Mouse (Mus musculus) limb, embryonic 12.5 days (tissue): ENCODE results near the gene Chmp6. TPM values are rescaled to one million over a fixed set of nuclear protein-coding genes. Genes with fewer than 3 reads are reported as not detected.

Experiments
- ATAC-seq: fragments of 200-750 bp; cut with Nextera tagmentation; 2 replicates; pipeline ENCODE4 v1.8.0; 2017; ENCODE audit warnings: low read depth, moderate TSS enrichment; ENCODE audit not compliant: insufficient number of reproducible peaks, insufficient read depth, low FRiP score, low TSS enrichment
- H3K27ac ChIP-seq: fragments of 300-500 bp; sonication (generic); 2 replicates; pipeline ENCODE4 v1.5.1; 2016; ENCODE audit warnings: mild to moderate bottlenecking, moderate library complexity
- H3K27me3 ChIP-seq: fragments of 300-500 bp; sonication (generic); 2 replicates; pipeline ENCODE4 v1.6.1; 2016; ENCODE audit warnings: mild to moderate bottlenecking, moderate library complexity
- H3K36me3 ChIP-seq: fragments of 300-500 bp; sonication (generic); 2 replicates; pipeline ENCODE4 v1.6.1; 2016; ENCODE audit warnings: mild to moderate bottlenecking, moderate library complexity
- H3K4me1 ChIP-seq: fragments of 300-500 bp; sonication (generic); replicated peaks from 2 replicates; pipeline ENCODE4 v1.6.1; 2016
- H3K4me2 ChIP-seq: fragments of 300-500 bp; sonication (generic); 2 replicates; pipeline ENCODE4 v1.6.1; 2016; ENCODE audit warnings: mild to moderate bottlenecking, moderate library complexity
- H3K4me3 ChIP-seq: fragments of 300-500 bp; sonication (generic); replicated peaks from 2 replicates; pipeline ENCODE4 v1.5.1; 2016; ENCODE audit warnings: mild to moderate bottlenecking
- H3K9ac ChIP-seq: fragments of 300-500 bp; sonication (generic); replicated peaks from 2 replicates; pipeline ENCODE4 v1.6.1; 2016; ENCODE audit warnings: mild to moderate bottlenecking, moderate library complexity
- H3K9me3 ChIP-seq: fragments of 300-500 bp; sonication (generic); 2 replicates; pipeline ENCODE4 v1.6.1; 2016; ENCODE audit warnings: mild to moderate bottlenecking, moderate library complexity
- WGBS: fragments of 180-500 bp; shearing (Covaris S2); methylation state at CpG from one replicate; pipeline ENCODE4 v1.1.7; 2016; 5-methylcytosine and 5-hydroxymethylcytosine counted together
- polyA plus RNA-seq: library from polyadenylated mRNA; unstranded; fragments of >200 nt; fragmentation: Nextera tagmentation; extraction: Ambion mirVana; gene quantifications from 2 replicates; pipeline ENCODE4 v1.2.1, GENCODE M21; 2016

Chmp6 gene
- polyA plus RNA-seq, 1 experiment from 2014 or later = 115 TPM

DNA sequence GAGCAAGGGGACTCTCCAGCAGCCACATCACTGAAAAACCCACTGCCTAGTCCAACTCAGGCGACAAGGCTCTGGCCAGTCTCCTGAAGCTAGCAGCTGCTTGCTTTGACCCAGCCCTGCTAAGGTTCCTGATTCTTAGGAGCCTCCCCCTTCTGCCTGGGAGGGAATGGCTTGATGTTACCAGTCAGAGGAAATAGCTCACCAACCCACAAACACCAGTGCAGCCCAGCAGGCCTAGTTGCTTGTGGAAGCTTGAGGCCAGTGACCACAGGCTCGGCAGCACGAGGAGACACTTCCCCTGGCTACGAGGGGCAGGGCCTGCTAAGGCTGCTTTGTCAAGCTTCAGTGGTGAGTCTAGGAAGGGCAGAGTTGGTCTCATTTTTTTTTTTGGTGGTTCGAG is 11.9 kb downstream of the Chmp6 start:
- Histone ChIP-seq H3K27ac (no peak overlapping the region), H3K27me3 (no peaks in the 10 kb centered on the region; the same call in 1 of the 2 replicates), H3K9ac (no peak overlapping the region), H3K4me3 (no peak overlapping the region), H3K9me3 (no peaks in the 10 kb centered on the region; the same call in 1 of the 2 replicates), H3K36me3 (peaks cover 8% of the 10 kb centered on the region), H3K4me2 (no peak overlapping the region), H3K4me1 (no peaks in the 10 kb centered on the region)
- no peak for ATAC-seq
- 66% methylated on average over 5 of the region's 5 CpGs for WGBS

DNA sequence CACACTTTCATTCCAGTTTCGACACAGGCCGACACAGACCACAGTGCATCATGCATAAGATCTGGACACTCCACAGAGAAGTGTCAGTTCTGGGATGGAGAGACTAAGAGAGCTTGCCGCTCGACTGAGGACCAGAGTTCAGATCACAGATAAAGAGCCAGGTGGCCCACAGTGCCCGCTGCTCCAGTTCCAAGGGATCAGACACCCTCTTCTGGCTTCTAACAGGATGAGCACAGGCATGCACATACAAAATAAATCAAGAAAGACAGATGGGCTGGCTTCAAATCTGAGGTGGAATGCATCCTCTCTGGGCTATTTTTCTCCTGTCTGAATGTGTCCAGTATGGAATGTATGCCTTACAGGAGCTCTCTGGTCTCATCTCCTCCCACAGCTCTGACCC is 13.5 kb downstream of the Chmp6 start:
- Histone ChIP-seq H3K27me3 (no peaks in the 10 kb centered on the region; the same call in 1 of the 2 replicates), H3K4me1 (peaks cover 1% of the 10 kb centered on the region; the same call in 1 of the 2 replicates), H3K36me3 (no peaks in the 10 kb centered on the region), H3K27ac (no peak overlapping the region), H3K9me3 (peaks cover 3% of the 10 kb centered on the region; the same call in 1 of the 2 replicates), H3K4me2 (no peak overlapping the region), H3K4me3 (no peak overlapping the region), H3K9ac (no peak overlapping the region)
- ATAC-seq = no peak
- WGBS = 85% methylated on average over 5 of the region's 5 CpGs

DNA sequence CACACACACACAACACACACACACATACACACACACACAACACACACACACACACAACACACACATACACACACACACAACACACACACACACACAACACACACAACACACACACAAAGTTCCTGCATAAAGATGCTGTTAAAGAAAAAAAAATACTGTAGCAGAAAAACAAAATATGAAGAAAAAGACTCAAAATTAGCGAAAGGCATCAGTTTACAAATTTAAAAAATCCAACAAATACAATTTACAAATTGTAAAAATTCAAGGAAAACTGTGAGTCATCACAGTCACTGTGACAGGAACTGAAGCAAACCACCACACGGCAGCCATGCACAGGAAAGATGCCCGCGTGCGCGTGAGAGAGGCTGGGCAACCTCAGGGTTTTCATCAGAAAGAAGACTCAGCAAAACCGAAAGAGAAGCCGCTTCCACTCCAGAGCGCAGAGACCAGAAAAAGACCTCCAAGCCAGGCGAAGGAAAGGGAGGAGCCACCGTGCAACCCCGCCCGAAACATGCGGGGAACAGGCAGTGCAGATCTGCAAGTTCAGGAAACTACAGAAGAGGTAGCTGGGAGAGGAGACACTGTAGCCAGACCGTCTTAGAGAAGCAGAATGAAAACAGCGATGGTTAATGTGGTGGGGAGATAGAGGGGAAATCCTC is 14.9 kb downstream of the Chmp6 start:
- peaks cover 3% of the 10 kb centered on the region; the same call in 1 of the 2 replicates for H3K9me3 ChIP-seq
- no peak for ATAC-seq
- no peak overlapping the region for H3K9ac ChIP-seq
- H3K4me3 ChIP-seq = no peak overlapping the region
- H3K27me3 ChIP-seq = no peaks in the 10 kb centered on the region; the same call in 1 of the 2 replicates
- WGBS = 75% methylated on average over 16 of the region's 16 CpGs
- H3K4me1 ChIP-seq = peaks cover 11% of the 10 kb centered on the region; the same call in 1 of the 2 replicates
- H3K27ac ChIP-seq = no peak overlapping the region
- no peaks in the 10 kb centered on the region for H3K36me3 ChIP-seq
- H3K4me2 ChIP-seq = no peak overlapping the region

DNA sequence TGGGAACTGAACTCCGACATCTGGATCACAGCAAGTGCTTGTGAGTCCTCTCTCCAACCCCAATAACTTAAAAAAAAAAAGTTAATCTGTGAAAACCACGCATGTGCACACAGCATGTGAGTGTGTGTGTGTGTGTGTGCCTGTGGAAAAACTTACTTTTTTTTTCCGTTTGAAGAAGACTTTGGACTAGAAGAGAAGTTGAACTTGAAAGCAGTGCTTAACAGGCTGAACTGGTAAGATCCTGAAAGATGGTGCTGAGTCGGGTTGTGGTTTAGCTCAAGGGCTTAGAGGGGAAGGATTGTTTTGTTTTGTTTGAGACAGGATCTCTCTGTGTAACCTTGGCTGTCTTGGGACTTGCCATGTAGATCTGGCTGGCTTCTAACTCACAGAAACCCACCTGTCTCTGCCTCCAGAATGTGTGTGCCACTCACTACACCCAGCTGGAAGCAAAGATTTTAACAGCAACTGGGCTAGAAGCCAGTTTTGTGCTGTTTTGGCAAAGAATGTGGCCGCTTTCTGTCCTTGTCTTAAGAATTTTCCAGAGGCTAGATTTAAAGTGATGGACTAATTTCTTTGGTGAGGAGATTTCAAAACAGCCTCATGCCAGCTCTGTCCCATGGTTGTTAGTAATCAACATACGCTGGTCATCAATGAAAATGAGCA is 16.5 kb downstream of the Chmp6 start:
- Histone ChIP-seq H3K9me3 (peaks cover 3% of the 10 kb centered on the region; the same call in 1 of the 2 replicates), H3K36me3 (no peaks in the 10 kb centered on the region), H3K4me3 (no peak overlapping the region), H3K27me3 (no peaks in the 10 kb centered on the region), H3K9ac (no peak overlapping the region), H3K27ac (no peak overlapping the region), H3K4me2 (no peak overlapping the region), H3K4me1 (peaks cover 11% of the 10 kb centered on the region; the same call in 1 of the 2 replicates)
- WGBS = 87% methylated on average over 6 of the region's 6 CpGs
- ATAC-seq = no peak

DNA sequence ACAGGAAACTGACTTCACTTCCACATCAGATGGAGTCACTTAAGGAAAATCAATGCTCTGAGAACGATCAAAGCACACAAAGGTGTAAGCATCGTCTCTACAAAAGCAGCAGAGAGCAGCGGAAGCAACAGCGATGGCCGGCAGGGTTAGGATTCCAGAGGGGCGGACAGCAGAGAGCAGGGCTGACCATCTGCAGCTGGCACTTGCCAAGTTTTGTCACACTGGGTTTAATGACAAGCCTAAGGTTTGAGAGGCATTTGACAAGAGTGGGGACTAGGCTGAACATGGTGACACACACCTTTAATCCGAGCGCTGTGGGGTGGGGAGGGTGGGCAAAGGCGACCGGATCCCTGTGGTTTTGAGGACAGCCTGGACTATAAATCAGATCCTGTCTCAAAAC is 18.6 kb downstream of the Chmp6 start:
- Histone ChIP-seq H3K9ac (no peak overlapping the region), H3K4me1 (peaks cover 19% of the 10 kb centered on the region), H3K4me2 (no peak overlapping the region), H3K27me3 (no peaks in the 10 kb centered on the region), H3K9me3 (peaks cover 3% of the 10 kb centered on the region; the same call in 1 of the 2 replicates), H3K36me3 (no peaks in the 10 kb centered on the region), H3K4me3 (no peak overlapping the region), H3K27ac (no peak overlapping the region)
- WGBS = 66% methylated on average over 10 of the region's 10 CpGs
- ATAC-seq = no peak

DNA sequence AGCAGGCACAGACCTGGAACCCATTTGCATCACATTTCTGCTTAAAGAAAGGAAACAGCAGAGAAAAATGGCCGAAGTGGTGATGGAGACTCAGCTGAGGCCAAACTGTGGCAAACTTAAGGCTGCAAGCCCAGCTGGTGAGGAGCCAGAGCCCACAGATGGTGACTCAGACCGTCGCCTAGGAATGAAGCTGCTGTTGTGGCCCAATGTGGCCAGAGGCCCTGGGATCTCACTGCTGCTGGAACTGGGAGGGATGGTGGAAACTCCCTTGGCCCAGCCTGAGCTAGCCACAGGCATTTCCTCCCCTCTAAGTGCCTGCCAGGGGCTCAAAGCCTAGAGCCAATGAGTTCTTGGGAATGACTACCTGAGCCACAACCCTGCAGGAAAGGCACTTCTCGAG is 19.9 kb downstream of the Chmp6 start:
- Histone ChIP-seq H3K4me3 (no peak overlapping the region), H3K27ac (peak overlapping the region; percentile 53; the same call in 1 of the 2 replicates), H3K9me3 (peaks cover 3% of the 10 kb centered on the region; the same call in 1 of the 2 replicates), H3K36me3 (no peaks in the 10 kb centered on the region), H3K27me3 (no peaks in the 10 kb centered on the region), H3K4me2 (no peak overlapping the region), H3K4me1 (peaks cover 33% of the 10 kb centered on the region), H3K9ac (no peak overlapping the region)
- WGBS = 66% methylated on average over 4 of the region's 4 CpGs
- no peak for ATAC-seq

DNA sequence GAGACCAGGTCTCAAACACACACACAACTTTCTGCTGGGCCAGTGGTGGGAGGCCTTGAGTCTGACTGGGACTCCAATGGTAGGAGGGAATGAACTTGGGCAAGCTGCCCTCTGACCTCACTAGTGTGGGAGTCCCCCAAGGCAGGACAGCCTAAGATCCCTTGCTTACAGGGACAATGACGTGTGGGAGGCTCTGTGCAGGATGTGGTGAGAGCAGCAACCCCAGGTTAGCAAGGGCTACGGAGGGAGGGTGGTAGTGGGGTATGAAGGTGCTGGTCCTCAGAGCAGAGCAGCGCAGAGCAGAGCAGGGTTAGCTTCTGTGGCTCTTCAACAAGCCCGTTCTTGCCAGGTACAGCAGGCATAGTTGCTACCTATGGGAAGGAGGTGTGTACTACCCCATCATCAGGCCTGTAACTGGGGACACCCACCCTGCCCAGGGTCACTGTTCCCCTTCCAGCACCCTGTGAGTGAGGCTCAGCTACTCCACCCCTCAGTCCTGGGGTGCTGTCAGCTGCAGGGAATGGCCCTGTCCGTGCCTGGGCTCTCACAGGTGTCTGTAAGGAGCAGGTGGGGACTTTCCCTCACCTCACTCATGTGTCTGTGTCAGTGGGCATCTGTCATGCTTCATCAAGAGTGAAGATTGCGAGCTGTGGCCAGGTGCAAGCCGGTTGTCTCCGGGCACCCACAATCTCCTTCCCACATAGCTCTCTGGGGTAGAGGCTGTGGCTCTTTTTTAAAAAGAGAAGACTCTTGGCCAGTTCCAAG is 20.8 kb downstream of the Chmp6 start:
- Histone ChIP-seq H3K36me3 (no peaks in the 10 kb centered on the region), H3K27ac (no peak overlapping the region), H3K9ac (no peak overlapping the region), H3K4me2 (no peak overlapping the region), H3K4me3 (no peak overlapping the region), H3K9me3 (peaks cover 3% of the 10 kb centered on the region; the same call in 1 of the 2 replicates), H3K4me1 (peaks cover 41% of the 10 kb centered on the region), H3K27me3 (0 out of 2 replicates have a peak, but pooled peaks cover 3% of the 10 kb centered on the region)
- ATAC-seq = no peak
- WGBS = 76% methylated on average over 8 of the region's 8 CpGs

DNA sequence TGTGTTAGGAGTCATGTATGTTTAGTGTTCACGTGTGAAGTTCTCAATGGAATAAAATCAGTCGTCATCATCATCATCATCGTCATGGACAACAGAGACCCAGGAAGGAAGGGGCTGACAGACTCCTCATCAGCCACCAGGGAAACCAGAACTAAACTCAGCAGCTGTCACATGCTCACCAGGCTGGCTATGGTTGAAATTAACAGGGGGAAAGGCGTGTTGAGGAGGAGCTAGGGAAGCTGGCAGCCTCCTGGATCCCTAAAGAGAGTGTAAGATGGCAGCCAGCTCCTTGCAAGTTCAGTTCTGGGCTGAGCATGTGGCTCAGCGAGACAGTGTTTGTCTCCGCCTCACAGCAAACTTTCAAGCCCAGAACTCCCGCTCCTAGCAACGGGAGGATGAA is 21.5 kb downstream of the Chmp6 start:
- H3K4me3 ChIP-seq = no peak overlapping the region
- ATAC-seq = no peak
- peaks cover 3% of the 10 kb centered on the region; the same call in 1 of the 2 replicates for H3K9me3 ChIP-seq
- no peaks in the 10 kb centered on the region for H3K36me3 ChIP-seq
- peaks cover 49% of the 10 kb centered on the region for H3K4me1 ChIP-seq
- H3K27me3 ChIP-seq = 0 out of 2 replicates have a peak, but pooled peaks cover 3% of the 10 kb centered on the region
- H3K4me2 ChIP-seq = no peak overlapping the region
- H3K27ac ChIP-seq = no peak overlapping the region
- WGBS = 71% methylated on average over 8 of the region's 8 CpGs
- H3K9ac ChIP-seq = no peak overlapping the region

DNA sequence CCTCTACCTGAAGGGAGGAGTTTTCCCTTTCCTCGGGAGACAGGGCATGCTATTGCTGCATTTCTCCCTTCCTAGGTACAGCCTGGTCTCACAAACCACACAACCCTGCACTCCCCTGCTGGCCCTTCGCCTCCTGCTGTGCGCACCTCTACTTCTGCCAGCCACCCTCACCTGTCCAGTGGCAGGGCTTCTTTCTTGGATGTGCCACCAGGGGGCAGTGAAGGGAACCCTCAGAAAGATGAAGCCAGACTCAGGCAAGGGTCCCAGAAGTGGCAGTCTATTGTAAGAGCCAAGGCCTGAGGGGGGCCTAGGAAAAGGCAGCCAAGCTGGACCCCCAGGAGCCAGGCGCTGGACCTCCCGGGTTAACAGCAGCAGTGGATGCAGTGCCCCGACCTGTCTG is 22.2 kb downstream of the Chmp6 start:
- WGBS = 23% methylated on average over 6 of the region's 6 CpGs
- Histone ChIP-seq H3K4me2 (no peak overlapping the region), H3K4me1 (peaks cover 55% of the 10 kb centered on the region), H3K27me3 (0 out of 2 replicates have a peak, but pooled peaks cover 3% of the 10 kb centered on the region), H3K4me3 (no peak overlapping the region), H3K9me3 (peaks cover 3% of the 10 kb centered on the region; the same call in 1 of the 2 replicates), H3K9ac (no peak overlapping the region), H3K27ac (no peak overlapping the region), H3K36me3 (no peaks in the 10 kb centered on the region)
- ATAC-seq = no peak

DNA sequence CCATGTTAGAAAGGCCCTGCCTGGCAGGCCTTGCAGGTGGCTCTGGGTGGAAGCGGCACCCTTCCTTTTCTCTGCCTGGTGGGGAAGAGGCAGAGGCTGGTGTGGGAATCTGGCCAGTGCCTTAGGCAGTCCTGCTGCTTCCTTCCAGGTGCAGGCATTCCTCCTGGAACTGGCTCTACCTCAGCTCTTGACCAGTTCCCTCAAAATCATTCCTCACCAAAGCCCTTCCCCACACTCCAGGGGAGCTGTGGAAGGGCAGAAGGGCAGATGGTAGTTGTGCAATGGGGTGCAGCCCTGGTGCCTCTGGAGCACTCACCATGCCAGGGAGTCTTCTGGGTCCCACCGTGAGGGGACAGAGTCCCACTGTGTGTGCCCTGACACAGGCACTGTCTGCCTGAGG is 23.2 kb downstream of the Chmp6 start:
- Histone ChIP-seq H3K4me3 (no peak overlapping the region), H3K4me2 (no peak overlapping the region), H3K9me3 (no peaks in the 10 kb centered on the region), H3K4me1 (peaks cover 59% of the 10 kb centered on the region), H3K27me3 (0 out of 2 replicates have a peak, but pooled peaks cover 3% of the 10 kb centered on the region), H3K27ac (0 out of 2 replicates have a peak overlapping the region, but pooled peaks have one; percentile 67), H3K36me3 (no peaks in the 10 kb centered on the region), H3K9ac (no peak overlapping the region; the same call in 1 of the 2 replicates)
- WGBS = 82% methylated on average over 2 of the region's 2 CpGs
- no peak for ATAC-seq

DNA sequence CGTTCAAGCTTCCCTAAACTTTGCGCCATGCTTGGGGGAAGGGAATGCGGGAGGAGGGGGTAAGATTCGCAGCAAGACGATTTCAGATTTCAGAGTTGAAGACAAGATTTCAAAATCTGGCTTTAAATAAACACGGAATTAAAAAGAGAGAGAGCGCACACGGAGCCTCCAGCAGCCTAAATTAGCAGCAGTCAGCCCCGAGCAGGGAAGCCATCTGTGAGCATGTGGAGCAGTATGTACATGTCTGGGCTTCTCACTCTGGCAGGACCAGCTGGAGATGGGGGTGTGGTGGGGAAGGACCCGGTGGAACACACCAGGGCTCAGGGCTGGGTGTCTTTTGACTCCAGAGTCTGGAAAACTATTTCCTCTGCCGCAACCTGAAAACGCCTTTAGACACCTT is 24.0 kb downstream of the Chmp6 start:
- Histone ChIP-seq H3K36me3 (no peaks in the 10 kb centered on the region), H3K4me2 (0 out of 2 replicates have a peak overlapping the region, but pooled peaks have one; percentile 8), H3K9me3 (no peaks in the 10 kb centered on the region), H3K4me1 (peaks cover 58% of the 10 kb centered on the region), H3K27ac (peak overlapping the region; percentile 67; the same call in 1 of the 2 replicates), H3K4me3 (no peak overlapping the region), H3K9ac (0 out of 2 replicates have a peak overlapping the region, but pooled peaks have one; percentile 23), H3K27me3 (0 out of 2 replicates have a peak, but pooled peaks cover 3% of the 10 kb centered on the region)
- 43% methylated on average over 12 of the region's 12 CpGs for WGBS
- ATAC-seq = no peak
